Mouse (Mus musculus) CD8-positive naive resting alpha-beta T cell, adult 2 months (primary cell): ENCODE results near the gene Shisa6.

ENCODE experiments used
- DNase-seq, 2 experiments: peaks; one replicate each; pipeline ENCODE4 v3.0.0; 2022; ENCODE audit warnings: low read depth in 2 of 2, low spot score in 2 of 2

Shisa6 gene

GRCm38 (mm10) chr11:66525371-66526045 lies at the start of gene Shisa6:
TSS of gene Shisa6 (minus strand) at chr11:66525964.
- no peak for DNase-seq

GRCm38 (mm10) chr11:66573888-66574287 lies 48.1 kb upstream of the Shisa6 start:
- DNase-seq: no peak

- no peak for DNase-seq
Measured at GRCm38 (mm10) chr11:66569045-66569444, 43.3 kb upstream of the Shisa6 start.

- no peak for DNase-seq
Measured at GRCm38 (mm10) chr11:66568386-66568791, 42.6 kb upstream of the Shisa6 start.

- no peak for DNase-seq
Measured at GRCm38 (mm10) chr11:66567382-66567781, 41.6 kb upstream of the Shisa6 start.

GRCm38 (mm10) chr11:66562274-66562673 lies 36.5 kb upstream of the Shisa6 start:
- no peak for DNase-seq

GRCm38 (mm10) chr11:66537820-66538219 lies 12.1 kb upstream of the Shisa6 start:
- no peak for DNase-seq

GRCm38 (mm10) chr11:66535866-66536265 lies 10.1 kb upstream of the Shisa6 start:
- no peak for DNase-seq

- DNase-seq: no peak
Measured at GRCm38 (mm10) chr11:66535156-66535555, 9.4 kb upstream of the Shisa6 start.

GRCm38 (mm10) chr11:66534291-66534690 lies 8.5 kb upstream of the Shisa6 start:
- no peak for DNase-seq

GRCm38 (mm10) chr11:66528146-66528545 lies 2.4 kb upstream of the Shisa6 start:
- DNase-seq: no peak

GRCm38 (mm10) chr11:66527343-66527742 lies 1.6 kb upstream of the Shisa6 start:
- DNase-seq: no peak

GRCm38 (mm10) chr11:66526981-66527320 lies 1.2 kb upstream of the Shisa6 start:
- no peak for DNase-seq

GRCm38 (mm10) chr11:66526046-66526980 lies 549 bp upstream of the Shisa6 start:
- DNase-seq: no peak

GRCm38 (mm10) chr11:66524251-66524650 lies 1.5 kb downstream of the Shisa6 start:
- no peak for DNase-seq

- DNase-seq: no peak
Measured at GRCm38 (mm10) chr11:66522376-66522775, 3.4 kb downstream of the Shisa6 start.

GRCm38 (mm10) chr11:66519386-66519785 lies 6.4 kb downstream of the Shisa6 start:
- no peak for DNase-seq

- DNase-seq: no peak
Measured at GRCm38 (mm10) chr11:66514346-66514745, 11.4 kb downstream of the Shisa6 start.

- no peak for DNase-seq
Measured at GRCm38 (mm10) chr11:66500951-66501350, 24.8 kb downstream of the Shisa6 start.

- DNase-seq: no peak
Measured at GRCm38 (mm10) chr11:66498857-66499445, 26.8 kb downstream of the Shisa6 start.

GRCm38 (mm10) chr11:66496235-66496634 lies 29.5 kb downstream of the Shisa6 start:
- DNase-seq: no peak

GRCm38 (mm10) chr11:66494391-66494790 lies 31.4 kb downstream of the Shisa6 start:
- DNase-seq: no peak
